Mouse (Mus musculus) cortical plate, adult 2 months (tissue): ENCODE results near the gene Nt5dc2.

Experiments
- CTCF ChIP-seq: fragments of 200-500 bp; IDR thresholded peaks from 2 replicates; pipeline ENCODE4 v1.5.1; 2011; ENCODE audit warnings: mild to moderate bottlenecking, control low read depth, low read length; ENCODE audit not compliant: insufficient read depth; ENCODE audit errors: extremely low read depth
- POLR2A ChIP-seq: fragments of 200-500 bp; IDR thresholded peaks from 2 replicates; pipeline ENCODE4 v1.6.1; 2011; ENCODE audit warnings: mild to moderate bottlenecking, low read length, control low read depth; ENCODE audit not compliant: insufficient read depth; ENCODE audit errors: extremely low read depth

DNA sequence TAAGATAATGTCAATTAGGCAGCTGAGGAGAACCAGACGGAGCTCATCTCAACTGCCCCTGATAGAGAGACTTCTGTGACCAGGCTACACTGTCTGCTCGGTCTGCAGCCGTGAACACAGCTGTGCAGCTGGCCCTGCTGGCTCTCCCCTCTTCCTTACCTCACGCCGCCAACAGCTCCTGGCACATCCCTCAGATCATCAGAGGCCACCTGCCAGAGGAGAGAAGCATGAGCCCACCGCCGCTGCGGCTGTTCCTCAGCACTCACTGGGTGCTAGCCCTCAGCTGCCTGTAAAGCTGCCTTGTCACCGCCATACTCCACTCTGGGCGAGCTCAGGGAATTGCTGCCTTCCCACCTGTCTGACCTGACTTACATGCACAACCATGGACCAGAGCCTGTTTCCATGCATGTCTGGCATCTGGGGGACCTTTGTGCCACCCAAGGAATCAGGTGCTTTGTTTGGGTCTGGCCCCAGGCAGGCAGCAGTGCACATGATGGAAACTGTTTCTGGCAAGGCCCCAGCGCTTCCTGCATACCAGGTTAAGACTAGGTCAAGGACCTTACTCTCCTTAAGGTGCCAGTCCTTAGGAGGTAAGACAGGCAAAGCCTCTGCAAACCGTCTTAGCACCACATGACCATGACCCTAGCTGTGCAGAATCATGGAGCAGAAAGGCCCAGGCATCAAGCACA, 49.0 kb downstream of the Nt5dc2 start:
- TF ChIP-seq CTCF (no peak), POLR2A (no peak)
